Mouse (Mus musculus) E14TG2a.4 (cell line): ENCODE measurements at regions not wholly inside any gene's neighbourhood (a gene's known extent, or its start where the extent isn't known, plus 50 kb on each side); places are given as distances from the start of the nearest gene placed in this dataset.

Experiments
- CTCF ChIP-seq: conservative IDR thresholded peaks from 2 replicates; pipeline ENCODE4 v1.5.1; 2014; ENCODE audit warnings: low read length
- NANOG ChIP-seq: IDR thresholded peaks from 2 replicates; pipeline ENCODE4 v1.6.1; 2014; ENCODE audit warnings: borderline replicate concordance, low read length, mixed read lengths
- POU5F1 ChIP-seq: IDR thresholded peaks from 2 replicates; pipeline ENCODE4 v1.6.1; 2014; ENCODE audit warnings: low read length, borderline replicate concordance

DNA sequence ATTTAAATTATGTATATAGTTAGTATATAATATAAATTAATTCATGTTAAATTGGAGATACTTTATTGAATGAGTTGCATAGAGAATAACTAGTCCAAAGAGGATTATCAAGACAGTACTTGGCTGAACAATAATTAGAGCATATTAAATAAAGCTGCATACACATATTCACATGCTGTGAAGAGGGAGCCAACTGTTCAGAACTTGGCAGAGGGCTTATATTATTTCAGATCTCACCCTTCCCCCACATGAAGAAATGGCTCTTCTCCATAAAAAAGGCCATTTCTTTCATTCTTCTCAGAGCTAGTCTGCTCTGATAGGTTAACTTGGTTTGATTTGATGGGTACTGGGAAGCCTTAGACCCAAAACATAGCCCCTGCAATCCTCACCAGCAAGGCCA lies 90.5 kb upstream of the Cblb start:
- no peak for TF ChIP-seq CTCF
- no peak for TF ChIP-seq NANOG
- no peak for TF ChIP-seq POU5F1
